8 mouse cellular contexts compared by ENCODE assay signal in genomic region chr9:63980179-63981086, GRCm38 (mm10). TPM values are rescaled to one million over a fixed set of nuclear protein-coding genes. Genes with fewer than 3 reads are reported as not detected.
DNase-seq lines count a peak whose midpoint lies in the region; ATAC-seq and TF ChIP-seq lines count a peak whose summit lies in the region.

No protein-coding gene starts in this region.

- H3K9ac ChIP-seq in embryonic facial prominence, embryonic 11.5 days (replicated peaks; ENCODE audit: low read length) = no peak overlapping the region
- no peak overlapping the region for H3K9ac ChIP-seq in hindbrain, postnatal 0 days (replicated peaks; ENCODE audit: low read length)

- H3K36me3 ChIP-seq in kidney, adult 2 months (ENCODE audit: control insufficient read depth, insufficient read depth, low read length) = no peaks in the 10 kb centered on the region
- H3K36me3 ChIP-seq in embryonic facial prominence, embryonic 11.5 days (replicated peaks; ENCODE audit: control insufficient read depth, insufficient read depth, low read depth, low read length) = no peaks in the 10 kb centered on the region
- no peaks in the 10 kb centered on the region for H3K36me3 ChIP-seq in hindbrain, postnatal 0 days (ENCODE audit: insufficient read depth, low read length)

- H3K4me1 ChIP-seq in kidney, adult 2 months (ENCODE audit: control insufficient read depth, insufficient read depth, low read length) = peaks cover 29% of the 10 kb centered on the region
- peaks cover 16% of the 10 kb centered on the region for H3K4me1 ChIP-seq in embryonic facial prominence, embryonic 11.5 days (ENCODE audit: control insufficient read depth, insufficient read depth, low read length)
- H3K4me1 ChIP-seq in hindbrain, postnatal 0 days (ENCODE audit: insufficient read depth, low read length) = peaks cover 9% of the 10 kb centered on the region; the same call in 1 of the 2 replicates

- H3K4me2 ChIP-seq in embryonic facial prominence, embryonic 11.5 days (ENCODE audit: low read depth, low read length) = 0 out of 2 replicates have a peak overlapping the region, but pooled peaks have one; percentile 1
- peak overlapping the region; percentile 6; the same call in 1 of the 2 replicates for H3K4me2 ChIP-seq in hindbrain, postnatal 0 days (ENCODE audit: low read depth, low read length)

- TF ChIP-seq POLR2A in kidney, adult 2 months (IDR thresholded peaks at IDR 0.05; ENCODE audit: low read depth, low read length) = no peak

- peak overlapping the region; percentile 88 for H3K27ac ChIP-seq in kidney, adult 2 months (ENCODE audit: insufficient read depth, low read depth, low read length)
- peak overlapping the region; percentile 8; the same call in 1 of the 2 replicates for H3K27ac ChIP-seq in embryonic facial prominence, embryonic 11.5 days (replicated peaks; ENCODE audit: low read depth, low read length)
- H3K27ac ChIP-seq in hindbrain, postnatal 0 days = no peak overlapping the region

- ATAC-seq in embryonic facial prominence, embryonic 11.5 days (replicated peaks; ENCODE audit: insufficient number of reproducible peaks, low FRiP score, low TSS enrichment, low read depth) = peak; percentile 35; the same call in 1 of the 2 replicates
- no peak for ATAC-seq in hindbrain, postnatal 0 days

- DNase-seq in kidney, adult 2 months = peak; percentile 61
- DNase-seq in kidney, adult 9 months = no peak
- peak; percentile 78 for DNase-seq in embryonic facial prominence, embryonic 11.5 days (ENCODE audit: low spot score)
- no peak for DNase-seq in hindbrain, postnatal 0 days (ENCODE audit: low spot score)
- DNase-seq in neural tube, embryonic 10.5 days (ENCODE audit: extremely low spot score, low spot score) = peak; percentile 47
- no peak for DNase-seq in urinary bladder, adult 18-20 months (ENCODE audit: low spot score in 2 of 2)
- no peak for DNase-seq in cerebellum, postnatal 10 days
- no peak for DNase-seq in retina, embryonic 14.5 days (ENCODE audit: low spot score)

- H3K4me3 ChIP-seq in kidney, adult 2 months (ENCODE audit: insufficient read depth, low read depth, low read length) = no peak overlapping the region
- no peak overlapping the region for H3K4me3 ChIP-seq in embryonic facial prominence, embryonic 11.5 days (ENCODE audit: low read depth, low read length)
- no peak overlapping the region for H3K4me3 ChIP-seq in hindbrain, postnatal 0 days (ENCODE audit: low read length)

- no peak for TF ChIP-seq CTCF in kidney, adult 2 months (conservative IDR thresholded peaks at IDR 0.05; ENCODE audit: insufficient read depth, insufficient read length, low read depth, low read length)
- TF ChIP-seq CTCF in hindbrain, postnatal 0 days (IDR thresholded peaks at IDR 0.05; ENCODE audit: low read depth) = no peak

- 24% methylated on average over 18 of the region's 18 CpGs for WGBS in kidney, adult 2 months
- 4% methylated on average over 18 of the region's 18 CpGs for WGBS in embryonic facial prominence, embryonic 11.5 days
- 17% methylated on average over 18 of the region's 18 CpGs for WGBS in hindbrain, postnatal 0 days

- H3K9me3 ChIP-seq in embryonic facial prominence, embryonic 11.5 days (replicated peaks; ENCODE audit: control insufficient read depth, low read length) = no peaks in the 10 kb centered on the region
- no peaks in the 10 kb centered on the region for H3K9me3 ChIP-seq in hindbrain, postnatal 0 days (ENCODE audit: low read length)

- no peaks in the 10 kb centered on the region for H3K27me3 ChIP-seq in kidney, adult 2 months (replicated peaks; ENCODE audit: control insufficient read depth, insufficient read depth, low read length)
- no peaks in the 10 kb centered on the region for H3K27me3 ChIP-seq in embryonic facial prominence, embryonic 11.5 days (ENCODE audit: control insufficient read depth, insufficient read depth, low read length)
- H3K27me3 ChIP-seq in hindbrain, postnatal 0 days (ENCODE audit: insufficient read depth, low read length) = no peaks in the 10 kb centered on the region

RNA-seq across cellular contexts. Expression of gene Smad6, which starts 41.4 kb away (rescaled TPM):
- polyA plus RNA-seq in kidney, adult 2 months (2012; rRNA removed) = 15.9 and 22.8 TPM in 2 replicates
- polyA plus RNA-seq in embryonic facial prominence, embryonic 11.5 days (2014; fragmentation: Nextera tagmentation; extraction: Ambion mirVana) = 9.3 and 9.8 TPM in 2 replicates
- total RNA-seq in hindbrain, postnatal 0 days (2014; rRNA removed) = 11.9 and 13.2 TPM in 2 replicates
- polyA plus RNA-seq in hindbrain, postnatal 0 days (2015; fragmentation: Nextera tagmentation; extraction: Ambion mirVana) = 1.3 and 1.7 TPM in 2 replicates

Comparison
In these comparisons a context has a peak if more than half of its experiments do, and no peak if none do; other contexts are left out.
1. DNase-seq: peak in kidney, adult 2 months (single experiment), embryonic facial prominence, embryonic 11.5 days (single experiment) and neural tube, embryonic 10.5 days (single experiment); none in kidney, adult 9 months (single experiment), hindbrain, postnatal 0 days (single experiment), urinary bladder, adult 18-20 months (0 of 2), cerebellum, postnatal 10 days (0 of 2) and retina, embryonic 14.5 days (single experiment).